Mouse (Mus musculus) embryonic facial prominence, embryonic 14.5 days (tissue): ENCODE measurements around the gene Mipol1. TPM values are rescaled to one million over a fixed set of nuclear protein-coding genes. Genes with fewer than 3 reads are reported as not detected.
"Not testable (repeated sequence)": the region's sequence is repeated elsewhere in the genome, so short reads cannot be mapped to it uniquely, and the experiment has no call there.

ENCODE experiments used
- ATAC-seq: fragments of 200-750 bp; cut with Nextera tagmentation; 2 replicates; pipeline ENCODE4 v1.8.0; 2017; ENCODE audit warnings: low read depth, moderate number of reproducible peaks, moderate TSS enrichment
- DNase-seq: peaks from one replicate; pipeline ENCODE4 v3.0.0-alpha.2; 2015; ENCODE audit warnings: low spot score
- H3K27ac ChIP-seq: fragments of 300-500 bp; sonication (generic); replicated peaks from 2 replicates; pipeline ENCODE4 v1.5.1; 2014; ENCODE audit warnings: low read depth, mild to moderate bottlenecking, low read length, moderate library complexity
- H3K27me3 ChIP-seq: fragments of 300-500 bp; sonication (generic); replicated peaks from 2 replicates; pipeline ENCODE4 v1.6.1; 2014; ENCODE audit warnings: low read length; ENCODE audit not compliant: control insufficient read depth, insufficient read depth
- H3K36me3 ChIP-seq: fragments of 300-500 bp; sonication (generic); 2 replicates; pipeline ENCODE4 v1.6.1; 2014; ENCODE audit warnings: low read length, mixed read lengths; ENCODE audit not compliant: control insufficient read depth, insufficient read depth
- H3K4me1 ChIP-seq: fragments of 300-500 bp; sonication (generic); 2 replicates; pipeline ENCODE4 v1.6.1; 2014; ENCODE audit warnings: antibody characterized with exemption, low read length; ENCODE audit not compliant: control insufficient read depth, insufficient read depth
- H3K4me2 ChIP-seq: fragments of 300-500 bp; sonication (generic); 2 replicates; pipeline ENCODE4 v1.6.1; 2014; ENCODE audit warnings: low read depth, mild to moderate bottlenecking, low read length, moderate library complexity, mixed read lengths
- H3K4me3 ChIP-seq: fragments of 300-500 bp; sonication (generic); 2 replicates; pipeline ENCODE4 v1.5.1; 2014; ENCODE audit warnings: low read depth, mild to moderate bottlenecking, low read length
- H3K9ac ChIP-seq: fragments of 300-500 bp; sonication (generic); 2 replicates; pipeline ENCODE4 v1.6.1; 2014; ENCODE audit warnings: low read depth, mild to moderate bottlenecking, low read length, moderate library complexity, mixed read lengths
- H3K9me3 ChIP-seq: fragments of 300-500 bp; sonication (generic); 2 replicates; pipeline ENCODE4 v1.6.1; 2016; ENCODE audit warnings: low read length; ENCODE audit not compliant: control insufficient read depth
- WGBS: fragments of 180-500 bp; shearing (Covaris S2); extraction: QIAGEN DNeasy Blood & Tissue Kit; methylation state at CpG from one replicate; pipeline ENCODE4 v1.1.7; 2014; 5-methylcytosine and 5-hydroxymethylcytosine counted together
- polyA plus RNA-seq: library from polyadenylated mRNA; unstranded; fragments of >200 nt; fragmentation: Nextera tagmentation; extraction: Ambion mirVana; gene quantifications from 2 replicates; pipeline ENCODE4 v1.2.1, GENCODE M21; 2014

Gene Mipol1
- polyA plus RNA-seq, 1 experiment from 2014 or later: 6.9 TPM

DNA sequence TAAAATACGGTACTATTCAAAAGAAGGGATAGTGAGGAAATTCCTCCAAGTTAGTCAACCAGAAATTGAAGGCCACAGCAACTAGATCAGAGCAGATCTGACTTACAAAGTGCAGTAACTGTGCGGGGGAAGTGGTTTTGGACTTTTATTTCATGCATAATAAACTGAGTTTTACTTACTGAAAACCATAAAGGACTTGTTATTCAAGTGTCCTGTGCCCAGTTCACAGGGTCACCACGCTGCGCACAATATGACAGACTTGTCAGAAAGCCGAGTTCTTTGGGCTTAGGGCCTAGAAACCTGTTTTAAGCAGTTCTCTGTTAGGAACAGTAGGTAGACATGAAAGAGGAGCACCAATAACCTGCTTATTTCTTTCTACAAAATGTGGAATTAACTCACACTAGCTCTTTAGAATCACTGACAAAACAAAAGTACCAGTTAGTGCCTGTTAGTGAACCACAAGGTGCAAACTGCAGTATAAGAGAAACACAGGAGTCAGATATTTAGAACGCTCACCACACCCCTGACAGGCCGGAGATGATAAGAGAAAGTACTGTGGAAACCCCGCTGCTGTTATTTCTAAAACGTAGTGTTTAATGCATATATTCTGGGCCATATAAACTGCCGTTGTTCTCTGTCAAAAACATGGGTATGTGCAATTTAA lies 32.7 kb upstream of the Mipol1 start, which contains the start of gene Slc25a21:
Gene Slc25a21 (minus strand): TSS at position 110 of the 664 bp plus-strand sequence.
- DNase-seq (no peak), ATAC-seq (no peak)
- H3K36me3 ChIP-seq: no peaks in the 10 kb centered on the region
- 71% methylated on average over 10 of the region's 10 CpGs for whole genome bisulfite sequencing
- H3K4me1 ChIP-seq: no peaks in the 10 kb centered on the region; the same call in 1 of the 2 replicates
- peaks cover 32% of the 10 kb centered on the region for H3K27me3 ChIP-seq
- H3K9me3 ChIP-seq: no peaks in the 10 kb centered on the region
- H3K9ac ChIP-seq: peak within 1 kb of the TSS; percentile 67
- no peak within 1 kb of the TSS for H3K27ac ChIP-seq
- H3K4me3 ChIP-seq: peak within 1 kb of the TSS; percentile 52
- peak within 1 kb of the TSS; percentile 90 for H3K4me2 ChIP-seq

DNA sequence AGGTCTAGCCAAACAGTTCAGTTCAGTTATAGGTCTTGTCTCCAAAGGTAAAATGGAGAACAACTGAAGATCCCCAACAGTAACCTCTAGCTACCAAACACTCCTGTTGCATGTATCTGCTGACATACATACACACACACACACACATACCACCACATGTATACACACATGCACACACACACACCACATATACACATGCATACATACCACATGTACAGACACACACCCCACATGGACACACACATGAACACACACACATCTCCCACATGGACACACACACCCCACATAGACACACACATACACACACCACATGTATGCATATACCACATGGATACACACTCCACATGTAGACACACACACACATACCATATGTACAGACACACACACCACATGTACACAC lies 32.0 kb upstream of the Mipol1 start:
- Histone ChIP-seq H3K4me3 (no peak overlapping the region), H3K27ac (no peak overlapping the region), H3K9ac (no peak overlapping the region), H3K9me3 (no peaks in the 10 kb centered on the region), H3K36me3 (no peaks in the 10 kb centered on the region), H3K4me2 (no peak overlapping the region), H3K27me3 (peaks cover 32% of the 10 kb centered on the region), H3K4me1 (no peaks in the 10 kb centered on the region; the same call in 1 of the 2 replicates)
- ATAC-seq (no peak), DNase-seq (no peak)

DNA sequence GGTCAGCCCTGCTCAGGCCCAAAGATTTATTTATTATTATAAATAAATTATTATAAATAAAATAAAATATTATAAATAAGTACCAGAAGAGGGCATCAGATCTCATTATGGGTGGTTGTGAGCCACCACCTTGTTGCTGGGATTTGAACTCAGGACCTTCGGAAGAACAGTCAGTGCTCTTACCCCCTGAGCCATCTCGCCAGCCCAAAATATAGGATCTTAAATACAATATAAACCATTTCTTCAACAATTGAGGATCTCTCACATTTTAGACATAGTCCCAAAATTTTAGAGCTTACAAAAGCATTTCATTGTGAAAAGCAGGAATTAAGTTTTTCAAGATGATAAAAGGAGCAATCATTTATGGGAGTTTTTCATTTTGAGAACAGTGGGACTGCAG lies 30.8 kb upstream of the Mipol1 start:
- H3K4me2 ChIP-seq: no peak overlapping the region
- H3K27ac ChIP-seq: no peak overlapping the region
- H3K9me3 ChIP-seq: no peaks in the 10 kb centered on the region
- no peaks in the 10 kb centered on the region for H3K36me3 ChIP-seq
- no peak overlapping the region for H3K9ac ChIP-seq
- no peak for DNase-seq
- 98% methylated on average over 2 of the region's 2 CpGs for WGBS
- no peak for ATAC-seq
- H3K4me1 ChIP-seq: no peaks in the 10 kb centered on the region; the same call in 1 of the 2 replicates
- peaks cover 30% of the 10 kb centered on the region for H3K27me3 ChIP-seq
- no peak overlapping the region for H3K4me3 ChIP-seq

DNA sequence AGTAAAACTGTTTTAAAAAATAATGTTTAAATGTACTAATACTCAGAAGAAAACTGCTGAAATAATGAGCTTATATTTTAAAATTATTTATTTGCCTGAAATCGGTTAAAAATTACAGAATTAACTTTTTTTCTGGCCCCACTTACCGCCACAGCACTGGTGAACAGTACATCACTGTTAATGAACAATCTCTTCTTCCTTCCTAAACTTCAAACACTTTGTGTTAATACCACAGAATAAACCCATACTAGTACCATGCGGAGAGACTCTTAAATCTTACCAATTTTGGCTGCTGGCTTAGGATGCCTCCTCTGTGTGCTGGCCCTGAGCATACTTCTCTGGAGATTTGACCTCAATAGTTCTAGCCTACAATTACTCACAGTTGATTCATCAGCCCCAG lies 28.3 kb upstream of the Mipol1 start:
- ATAC-seq (no peak), DNase-seq (no peak)
- Histone ChIP-seq H3K4me2 (no peak overlapping the region), H3K36me3 (no peaks in the 10 kb centered on the region), H3K27me3 (peaks cover 17% of the 10 kb centered on the region), H3K4me1 (no peaks in the 10 kb centered on the region), H3K9ac (no peak overlapping the region), H3K4me3 (no peak overlapping the region), H3K27ac (no peak overlapping the region), H3K9me3 (no peaks in the 10 kb centered on the region)
- 86% methylated on average over 3 of the region's 3 CpGs for WGBS

DNA sequence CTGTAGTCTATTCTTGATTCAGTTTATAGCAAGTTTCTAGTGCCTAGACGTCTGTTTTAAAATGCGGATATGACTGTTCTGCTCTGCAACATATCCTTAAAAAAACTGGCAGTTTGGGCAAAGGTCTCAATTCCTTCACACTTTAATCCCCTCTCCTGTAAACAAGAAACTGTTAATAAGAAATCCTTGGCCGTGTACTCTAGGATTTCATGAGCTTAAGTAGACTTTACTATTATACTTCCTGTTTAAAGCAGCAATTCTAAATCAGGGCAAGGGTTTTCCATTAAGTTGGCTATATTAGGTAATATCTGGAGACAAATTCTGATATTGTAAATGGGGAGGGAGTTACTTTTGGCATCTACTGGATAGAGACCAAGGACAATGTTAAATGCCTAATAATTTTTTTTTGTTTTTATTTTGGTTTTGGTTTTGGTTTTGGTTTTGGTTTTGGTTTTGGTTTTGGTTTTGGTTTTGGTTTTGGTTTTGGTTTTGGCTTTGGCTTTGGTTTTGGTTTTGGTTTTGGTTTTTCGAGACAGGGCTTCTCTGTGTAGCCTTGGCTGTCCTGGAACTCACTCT lies 25.9 kb upstream of the Mipol1 start:
- no peak for ATAC-seq
- 77% methylated on average over 4 of the region's 4 CpGs for WGBS

DNA sequence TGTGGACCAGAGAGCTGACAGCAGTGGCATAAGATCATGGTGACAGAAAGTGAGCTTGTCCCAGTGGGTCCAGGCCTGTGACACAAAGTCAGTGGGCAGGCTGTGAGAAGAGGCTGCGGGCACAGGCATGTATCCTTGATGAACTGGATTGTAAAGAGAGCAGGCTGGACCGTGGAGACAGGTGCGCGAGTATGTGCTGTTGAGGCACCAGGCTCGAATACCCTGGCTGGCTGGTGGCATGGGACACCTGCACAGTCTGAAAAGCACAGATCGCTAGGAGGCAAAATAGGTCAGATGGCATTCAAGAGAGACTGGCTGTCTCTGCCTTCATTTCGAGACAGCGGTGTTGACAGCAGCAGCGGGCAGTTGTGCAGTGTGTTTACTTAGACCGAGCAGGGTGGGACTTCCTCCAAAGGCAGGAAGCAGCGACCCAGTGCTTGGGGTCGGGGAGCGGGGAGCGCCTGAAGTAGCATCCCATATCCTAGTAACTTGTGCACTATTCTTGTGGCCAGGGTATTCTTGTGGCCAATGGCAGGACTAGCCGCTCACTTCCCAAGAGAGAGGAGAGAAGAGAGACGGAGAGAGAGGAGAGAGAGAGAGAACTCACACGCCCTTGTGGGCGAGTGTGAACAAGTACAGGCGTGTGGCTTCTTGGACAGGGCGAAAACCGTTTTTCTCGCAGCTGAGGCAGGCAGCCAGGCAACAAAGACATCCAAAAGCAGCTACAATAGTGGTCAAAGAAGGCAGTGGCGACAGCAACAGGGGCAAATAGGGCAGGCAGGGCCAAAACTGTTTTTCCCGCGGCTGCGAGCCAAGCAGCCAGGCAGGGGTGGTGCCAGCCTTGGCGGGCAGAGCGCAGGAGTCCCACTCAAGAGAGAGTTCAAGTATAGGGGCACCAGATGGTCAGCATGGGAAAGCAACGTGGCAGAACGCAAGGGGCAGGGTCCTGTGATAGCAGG lies 18.6 kb upstream of the Mipol1 start:
- Histone ChIP-seq H3K36me3 (no peaks in the 10 kb centered on the region), H3K9me3 (no peaks in the 10 kb centered on the region), H3K4me2 (peak overlapping the region; percentile 92), H3K27ac (no peak overlapping the region), H3K9ac (peak overlapping the region; percentile 65), H3K4me3 (peak overlapping the region; percentile 40), H3K4me1 (peaks cover 5% of the 10 kb centered on the region; the same call in 1 of the 2 replicates), H3K27me3 (no peaks in the 10 kb centered on the region)
- DNase-seq (peak; percentile 39), ATAC-seq (peak; percentile 78)
- WGBS: 5% methylated on average over 30 of the region's 30 CpGs

More for the DNA sequence above, 25.9 kb upstream of the Mipol1 start:
- no peak overlapping the region for H3K4me2 ChIP-seq
- H3K4me1 ChIP-seq: no peaks in the 10 kb centered on the region
- H3K4me3 ChIP-seq: no peak overlapping the region
- H3K27me3 ChIP-seq: no peaks in the 10 kb centered on the region
- H3K9ac ChIP-seq: no peak overlapping the region
- H3K27ac ChIP-seq: no peak overlapping the region
- H3K9me3 ChIP-seq: no peaks in the 10 kb centered on the region
- no peaks in the 10 kb centered on the region for H3K36me3 ChIP-seq
- no peak for DNase-seq

DNA sequence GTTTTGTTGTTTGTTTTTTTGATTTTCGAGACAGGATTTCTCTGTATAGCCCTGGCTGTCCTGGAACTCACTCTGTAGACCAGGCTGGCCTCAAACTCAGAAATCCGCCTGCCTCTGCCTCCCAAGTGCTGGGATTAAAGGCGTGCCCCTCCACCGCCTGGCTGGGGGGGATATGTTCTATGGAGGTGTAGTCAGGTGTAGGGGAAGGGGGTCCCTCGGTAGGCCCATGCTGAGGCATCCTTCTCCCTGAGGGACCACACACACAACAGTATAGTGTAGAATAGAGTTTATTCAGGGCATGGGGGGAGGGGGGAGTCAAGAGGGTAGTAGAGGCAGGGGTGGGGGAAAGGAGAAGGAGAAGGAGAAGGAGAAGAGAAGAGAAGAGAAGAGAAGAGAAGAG lies 17.8 kb upstream of the Mipol1 start:
- H3K9ac ChIP-seq, H3K9me3 ChIP-seq, ATAC-seq, H3K4me3 ChIP-seq, H3K4me2 ChIP-seq, DNase-seq, H3K4me1 ChIP-seq, H3K36me3 ChIP-seq, H3K27ac ChIP-seq, H3K27me3 ChIP-seq: not testable (repeated sequence)
- WGBS: 79% methylated on average over 5 of the region's 5 CpGs

DNA sequence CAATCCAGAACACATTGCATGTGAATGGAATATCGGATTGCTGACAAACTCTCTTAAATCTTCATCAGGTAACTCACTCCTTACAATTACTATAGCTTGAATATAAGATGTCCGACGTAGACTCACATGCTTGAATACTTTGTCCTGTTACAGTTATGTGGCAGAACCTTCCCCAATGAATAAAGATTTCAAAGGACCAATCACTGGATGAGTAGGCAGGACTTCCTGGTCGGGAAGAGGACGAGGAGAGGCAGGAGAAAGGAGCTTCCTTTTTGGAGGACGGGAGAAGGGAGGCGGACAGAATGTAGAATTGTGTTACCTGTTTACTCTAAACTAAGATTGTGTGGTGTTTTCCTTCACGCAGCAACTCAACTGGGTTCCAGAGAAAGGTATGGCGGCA lies 3.8 kb upstream of the Mipol1 start:
- DNase-seq (no peak), ATAC-seq (no peak)
- Histone ChIP-seq H3K4me2 (no peak overlapping the region), H3K27ac (no peak overlapping the region), H3K36me3 (no peaks in the 10 kb centered on the region), H3K4me3 (no peak overlapping the region), H3K4me1 (peaks cover 6% of the 10 kb centered on the region), H3K9me3 (no peaks in the 10 kb centered on the region), H3K27me3 (no peaks in the 10 kb centered on the region), H3K9ac (no peak overlapping the region)
- WGBS: 86% methylated on average over 9 of the region's 9 CpGs
